Mouse (Mus musculus) left cerebral cortex, postnatal 4 days (tissue): ENCODE data around the gene Nckap5. TPM values are rescaled to one million over a fixed set of nuclear protein-coding genes. Genes with fewer than 3 reads are reported as not detected.

Experiments used
- DNase-seq: peaks from one replicate; pipeline ENCODE4 v3.0.0-alpha.2; 2022
- intact Hi-C: fragments of 180-260 bp; cut with DNase I; formaldehyde crosslinking; loops from one replicate; pipeline ENCODE4 v1.15.1; 2025
- total RNA-seq, 2 experiments: library from RNA; stranded (reverse); gene quantifications; 2 replicates each; pipeline ENCODE4 v1.2.3; 2021

The Nckap5 gene
- total RNA-seq, 2 experiments from 2014 or later, result 25.5 to 25.8 TPM

GRCm38 (mm10) chr1:126253934-126254333, 576.7 kb downstream of the Nckap5 start:
- DNase-seq, result no peak
- intact Hi-C loops, result no loop called here

- DNase-seq, result no peak
- intact Hi-C loops, result no loop called here
These were observed 597.4 kb downstream of the Nckap5 start for GRCm38 (mm10) chr1:126233196-126233595.

GRCm38 (mm10) chr1:126231199-126231598, 599.4 kb downstream of the Nckap5 start:
- DNase-seq, result no peak
- intact Hi-C loops, result no loop called here

- DNase-seq, result no peak
- intact Hi-C loops, result no loop called here
These were observed 620.4 kb downstream of the Nckap5 start for GRCm38 (mm10) chr1:126210212-126210611.

- DNase-seq, result no peak
- intact Hi-C loops, result no loop called here
These were observed 620.9 kb downstream of the Nckap5 start for GRCm38 (mm10) chr1:126209743-126210142.

- no peak for DNase-seq
- intact Hi-C loops, result no loop called here
These were observed 621.5 kb downstream of the Nckap5 start for GRCm38 (mm10) chr1:126209131-126209530.

GRCm38 (mm10) chr1:126196937-126197336, 633.7 kb downstream of the Nckap5 start:
- no peak for DNase-seq
- intact Hi-C loops, result no loop called here

GRCm38 (mm10) chr1:126190353-126190752, 640.2 kb downstream of the Nckap5 start:
- intact Hi-C loops, result no loop called here
- DNase-seq, result no peak

- DNase-seq, result no peak
- intact Hi-C loops, result no loop called here
These were observed 646.8 kb downstream of the Nckap5 start for GRCm38 (mm10) chr1:126183751-126184150.

GRCm38 (mm10) chr1:126168579-126168978, 662.0 kb downstream of the Nckap5 start:
- intact Hi-C loops, result no loop called here
- DNase-seq, result no peak

GRCm38 (mm10) chr1:126168131-126168530, 662.5 kb downstream of the Nckap5 start:
- DNase-seq, result peak; percentile 8
- intact Hi-C loops, result no loop called here

- intact Hi-C loops, result no loop called here
- DNase-seq, result no peak
These were observed 663.1 kb downstream of the Nckap5 start for GRCm38 (mm10) chr1:126167546-126167945.

- intact Hi-C loops, result no loop called here
These were observed 671.3 kb downstream of the Nckap5 start for GRCm38 (mm10) chr1:126159287-126159686.

GRCm38 (mm10) chr1:126155816-126156215, 674.8 kb downstream of the Nckap5 start:
- intact Hi-C loops, result no loop called here
- DNase-seq, result no peak

More at GRCm38 (mm10) chr1:126159287-126159686, 671.3 kb downstream of the Nckap5 start:
- DNase-seq, result no peak

GRCm38 (mm10) chr1:126153516-126154234, 676.9 kb downstream of the Nckap5 start:
- intact Hi-C loops, result no loop called here
- DNase-seq, result peak; percentile 56

GRCm38 (mm10) chr1:126152217-126152616, 678.4 kb downstream of the Nckap5 start:
- DNase-seq, result peak; percentile 51
- intact Hi-C loops, result no loop called here

- intact Hi-C loops, result no loop called here
- no peak for DNase-seq
These were observed 680.6 kb downstream of the Nckap5 start for GRCm38 (mm10) chr1:126149966-126150365.

GRCm38 (mm10) chr1:126135717-126136116, 694.9 kb downstream of the Nckap5 start:
- DNase-seq, result no peak
- intact Hi-C loops, result no loop called here

- no peak for DNase-seq
These were observed 698.3 kb downstream of the Nckap5 start for GRCm38 (mm10) chr1:126132316-126132715.

GRCm38 (mm10) chr1:126129129-126129528, 701.5 kb downstream of the Nckap5 start:
- no peak for DNase-seq
- intact Hi-C loops, result no loop called here

More at GRCm38 (mm10) chr1:126132316-126132715, 698.3 kb downstream of the Nckap5 start:
- intact Hi-C loops, result no loop called here

- intact Hi-C loops, result no loop called here
- no peak for DNase-seq
These were observed 707.5 kb downstream of the Nckap5 start for GRCm38 (mm10) chr1:126123111-126123510.

- DNase-seq, result no peak
- intact Hi-C loops, result no loop called here
These were observed 710.1 kb downstream of the Nckap5 start for GRCm38 (mm10) chr1:126120506-126120905.

- peak; percentile 11 for DNase-seq
- intact Hi-C loops, result no loop called here
These were observed 714.6 kb downstream of the Nckap5 start for GRCm38 (mm10) chr1:126116034-126116433.
